Mouse (Mus musculus): ENCODE results near the gene Oxld1. TPM values are rescaled to one million over a fixed set of nuclear protein-coding genes. Genes with fewer than 3 reads are reported as not detected.

The Oxld1 gene
- polyA plus RNA-seq (2021): 14.4 TPM

DNA sequence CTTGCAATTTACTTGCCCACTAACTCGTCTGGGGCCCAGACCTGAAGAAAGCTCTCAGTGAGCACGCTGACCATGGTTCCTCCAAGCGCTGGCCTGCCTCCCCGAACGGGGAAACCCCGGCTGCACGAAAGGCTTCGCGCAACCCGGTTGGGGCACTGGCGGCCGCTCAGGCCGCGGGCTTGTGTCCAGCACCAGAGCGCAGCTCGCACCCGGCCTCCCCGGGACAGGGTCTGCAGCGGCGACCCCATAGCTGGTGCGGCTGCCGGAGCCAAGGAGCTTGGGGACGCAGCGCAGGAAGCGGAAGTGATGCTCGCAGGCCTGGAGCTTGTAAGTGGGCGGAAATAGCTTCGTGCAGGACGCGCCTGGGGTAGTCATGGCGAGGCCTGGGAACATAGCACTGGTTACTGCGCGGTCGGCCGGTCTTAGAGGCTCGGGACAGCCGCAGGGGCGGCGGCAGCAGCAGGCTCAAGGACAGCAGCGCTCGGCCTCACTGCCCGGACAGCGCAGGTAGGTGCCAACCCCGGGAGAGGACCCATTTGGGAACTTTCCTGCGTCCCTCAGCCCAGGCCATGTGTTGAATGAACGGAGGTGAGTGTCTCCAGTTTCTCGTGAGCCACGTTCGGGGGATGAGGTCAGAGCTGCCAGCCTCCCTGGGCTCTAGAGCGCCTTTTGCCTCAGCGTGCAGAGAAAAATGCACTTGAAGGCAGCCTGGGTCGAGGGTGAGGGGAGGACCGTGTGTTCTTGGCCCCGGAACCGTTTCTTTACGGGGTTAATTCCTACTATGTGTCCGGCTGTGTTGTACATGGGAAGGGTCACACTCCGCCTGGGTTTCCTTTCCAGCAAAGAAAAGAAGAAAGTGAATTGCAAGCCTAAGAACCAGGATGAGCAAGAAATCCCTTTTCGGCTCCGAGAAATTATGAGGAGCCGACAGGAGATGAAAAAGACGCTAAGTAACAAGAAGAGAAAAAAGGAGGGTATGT is at the start of gene Oxld1, which contains the start of gene Ccdc137:
Oxld1 (minus strand) TSS at position 297 of the 980 bp plus-strand sequence.
Ccdc137 (plus strand) TSS at position 344 of the 980 bp plus-strand sequence.
- ChIA-PET POLR2A (interaction anchor here (0.6 to 2.0 kb wide), 4 partner anchors 9 to 67 kb away, joined by 3 to 7 read pairs (median 6); partner anchors contain the start of genes Arl16, Mrpl12 and Nploc4), CTCF (interaction anchor here (0.8 to 1.4 kb wide), 2 partner anchors 9 kb away, joined by 4 read pairs; partner anchors contain the start of gene Arl16)
- no peaks in the 10 kb centered on the region for H3K27me3 ChIP-seq
- in situ Hi-C loops (cut with MboI; ENCODE audit: low pct_unique_long_range_greater_than_20kb): no loop called here
- no peak for TF ChIP-seq CTCF (IDR thresholded peaks at IDR 0.05)
- peak; percentile 84 for ATAC-seq
- no peak for DNase-seq (ENCODE audit: low read depth, low spot score)

GRCm38 (mm10) chr11:120506899-120507298 is 49.0 kb upstream of the Oxld1 start:
- DNase-seq (ENCODE audit: low read depth, low spot score) (no peak), ATAC-seq (no peak)
- no peaks in the 10 kb centered on the region for H3K27me3 ChIP-seq
- in situ Hi-C loops (cut with MboI; ENCODE audit: low pct_unique_long_range_greater_than_20kb): no loop called here
- POLR2A ChIA-PET: no interaction called here
- no peak for TF ChIP-seq CTCF (IDR thresholded peaks at IDR 0.05)
- CTCF ChIA-PET: interaction anchor here (1.1 to 4.2 kb wide), 3 partner anchors 8 to 16 kb away, joined by 3 to 26 read pairs (median 3); partner anchors contain the start of gene Slc25a10

- ChIA-PET POLR2A (no interaction called here), CTCF (interaction anchor here (1.1 to 4.2 kb wide), 2 partner anchors 10 to 15 kb away, joined by 3 to 26 read pairs; partner anchors contain the start of gene Slc25a10)
- no peak for TF ChIP-seq CTCF (IDR thresholded peaks at IDR 0.05)
- DNase-seq (ENCODE audit: low read depth, low spot score) (no peak), ATAC-seq (no peak)
- in situ Hi-C loops (cut with MboI; ENCODE audit: low pct_unique_long_range_greater_than_20kb): no loop called here
- H3K27me3 ChIP-seq: no peaks in the 10 kb centered on the region
These were observed 47.8 kb upstream of the Oxld1 start for GRCm38 (mm10) chr11:120505661-120506060.

GRCm38 (mm10) chr11:120501701-120502100 is 43.8 kb upstream of the Oxld1 start:
- no peak for DNase-seq (ENCODE audit: low read depth, low spot score)
- no peak for ATAC-seq
- POLR2A ChIA-PET: interaction anchor here (0.6 to 1.8 kb wide), 2 partner anchors 10 to 13 kb away, joined by 3 to 4 read pairs; partner anchors contain the start of gene Slc25a10
- no peaks in the 10 kb centered on the region for H3K27me3 ChIP-seq
- no peak for TF ChIP-seq CTCF (IDR thresholded peaks at IDR 0.05)
- in situ Hi-C loops (cut with MboI; ENCODE audit: low pct_unique_long_range_greater_than_20kb): no loop called here
- CTCF ChIA-PET: interaction anchor here (1.9 kb wide), 1 partner anchor 12 kb away, joined by 8 read pairs; no protein-coding TSS in a partner anchor

DNA sequence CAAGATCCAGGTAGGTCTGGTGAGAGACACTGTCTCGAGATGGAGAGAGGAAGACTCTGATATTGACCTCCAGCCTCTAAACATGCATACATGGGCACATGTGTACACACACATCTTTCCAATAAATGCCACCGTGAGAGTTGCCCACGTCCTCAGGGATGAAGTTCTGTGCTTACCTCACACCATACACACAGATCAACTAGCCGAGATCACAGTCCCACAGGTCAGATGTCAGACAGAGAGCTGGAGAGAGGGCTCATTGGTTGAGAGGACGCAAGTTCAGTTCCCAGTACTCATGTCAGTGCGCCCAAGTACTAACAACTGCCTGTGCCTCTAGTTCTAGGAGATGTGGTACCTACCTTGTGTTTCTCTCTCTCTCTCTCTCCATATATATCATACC is 43.1 kb upstream of the Oxld1 start:
- TF ChIP-seq CTCF (IDR thresholded peaks at IDR 0.05): no peak

DNA sequence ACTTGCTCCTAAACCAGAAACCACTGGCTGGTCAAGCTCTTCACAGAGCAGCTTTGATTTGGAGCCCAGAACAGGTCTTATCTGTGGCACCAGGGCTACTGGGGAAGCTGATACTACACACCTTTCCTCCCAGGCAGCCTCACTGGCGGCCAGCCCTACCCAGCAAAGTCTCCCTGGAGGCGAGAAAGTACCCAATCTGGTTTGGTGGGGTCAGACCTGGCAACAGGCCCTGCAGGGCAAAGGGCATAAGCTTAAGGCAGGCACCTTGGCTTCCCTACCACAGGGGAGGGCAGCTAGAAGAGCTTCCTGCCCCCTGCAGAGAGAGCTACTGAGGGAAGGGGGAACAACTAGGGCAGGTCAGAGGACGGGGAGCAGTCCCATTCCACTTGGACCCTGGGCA is 42.5 kb upstream of the Oxld1 start:
- POLR2A ChIA-PET: interaction anchor here (0.6 to 1.8 kb wide), 2 partner anchors 8 to 297 kb away, joined by 3 to 4 read pairs; partner anchors contain the start of gene Slc25a10
- no peak for TF ChIP-seq CTCF (IDR thresholded peaks at IDR 0.05)
- H3K27me3 ChIP-seq: no peaks in the 10 kb centered on the region
- in situ Hi-C loops (cut with MboI; ENCODE audit: low pct_unique_long_range_greater_than_20kb): no loop called here
- CTCF ChIA-PET: interaction anchor here (1.2 kb wide), 1 partner anchor 11 kb away, joined by 3 read pairs; no protein-coding TSS in a partner anchor
- DNase-seq (ENCODE audit: low read depth, low spot score) (no peak), ATAC-seq (no peak)

More for the DNA sequence above, 43.1 kb upstream of the Oxld1 start:
- no peaks in the 10 kb centered on the region for H3K27me3 ChIP-seq
- ChIA-PET CTCF (interaction anchor here (1.2 kb wide), 1 partner anchor 11 kb away, joined by 3 read pairs; no protein-coding TSS in a partner anchor), POLR2A (interaction anchor here (0.6 to 1.8 kb wide), 2 partner anchors 9 to 14 kb away, joined by 3 to 4 read pairs; partner anchors contain the start of gene Slc25a10)
- DNase-seq (ENCODE audit: low read depth, low spot score): no peak
- in situ Hi-C loops (cut with MboI; ENCODE audit: low pct_unique_long_range_greater_than_20kb): no loop called here
- no peak for ATAC-seq

DNA sequence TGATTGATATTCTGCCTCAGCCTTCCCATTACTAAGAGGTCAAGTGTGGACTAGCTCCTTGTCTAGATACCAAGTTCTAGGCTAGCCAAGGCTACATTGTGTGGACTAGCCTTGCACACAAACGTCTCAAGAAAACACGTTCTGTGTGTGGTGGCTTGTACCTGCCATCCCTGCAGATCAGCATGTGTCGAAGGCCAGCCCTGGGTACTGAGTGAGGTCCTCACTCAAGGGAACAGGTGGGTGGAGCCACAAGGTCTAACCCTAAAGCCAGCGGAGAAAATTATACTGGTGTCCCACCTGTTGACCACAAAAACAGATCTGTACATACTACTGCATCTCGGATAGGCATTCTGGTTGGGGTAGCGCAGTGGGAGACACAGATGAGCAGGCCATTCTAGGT is 42.0 kb upstream of the Oxld1 start:
- TF ChIP-seq CTCF (IDR thresholded peaks at IDR 0.05): no peak
- in situ Hi-C loops (cut with MboI; ENCODE audit: low pct_unique_long_range_greater_than_20kb): no loop called here
- DNase-seq (ENCODE audit: low read depth, low spot score) (no peak), ATAC-seq (no peak)
- no peaks in the 10 kb centered on the region for H3K27me3 ChIP-seq
- CTCF ChIA-PET: interaction anchor here (1.2 kb wide), 1 partner anchor 10 kb away, joined by 3 read pairs; no protein-coding TSS in a partner anchor
- POLR2A ChIA-PET: interaction anchor here (0.6 to 1.8 kb wide), 2 partner anchors 8 to 297 kb away, joined by 3 to 4 read pairs; partner anchors contain the start of gene Slc25a10

DNA sequence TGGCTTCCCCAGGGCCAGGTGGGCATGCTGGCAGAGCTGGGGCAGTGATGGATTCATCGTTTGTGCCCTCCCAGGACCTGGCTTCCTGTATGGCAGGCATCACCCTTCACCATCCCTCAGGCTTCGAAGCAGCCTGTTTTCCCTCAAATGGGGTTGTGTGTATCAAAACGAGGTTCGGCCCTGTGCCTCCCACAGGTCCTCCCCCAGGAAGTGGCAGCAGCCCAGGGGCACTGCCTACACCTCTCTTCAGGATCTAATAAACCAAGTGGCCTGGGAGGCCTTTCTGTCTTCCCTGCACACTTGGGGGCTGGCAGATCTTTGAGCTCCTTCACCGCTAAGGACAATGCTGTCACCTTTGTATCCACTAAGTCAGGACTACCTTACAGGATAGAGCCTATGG is 41.0 kb upstream of the Oxld1 start:
- no peak for TF ChIP-seq CTCF (IDR thresholded peaks at IDR 0.05)
- no peak for DNase-seq (ENCODE audit: low read depth, low spot score)
- in situ Hi-C loops (cut with MboI; ENCODE audit: low pct_unique_long_range_greater_than_20kb): no loop called here

GRCm38 (mm10) chr11:120498226-120498625 is 40.4 kb upstream of the Oxld1 start:
- no peak for TF ChIP-seq CTCF (IDR thresholded peaks at IDR 0.05)
- ATAC-seq (no peak), DNase-seq (ENCODE audit: low read depth, low spot score) (no peak)
- CTCF ChIA-PET: interaction anchor here (1.1 kb wide), 1 partner anchor 9 kb away, joined by 3 read pairs; no protein-coding TSS in a partner anchor
- no peaks in the 10 kb centered on the region for H3K27me3 ChIP-seq
- POLR2A ChIA-PET: no interaction called here
- in situ Hi-C loops (cut with MboI; ENCODE audit: low pct_unique_long_range_greater_than_20kb): no loop called here

More for the DNA sequence above, 41.0 kb upstream of the Oxld1 start:
- CTCF ChIA-PET: no interaction called here
- H3K27me3 ChIP-seq: no peaks in the 10 kb centered on the region
- ATAC-seq: no peak
- POLR2A ChIA-PET: no interaction called here

DNA sequence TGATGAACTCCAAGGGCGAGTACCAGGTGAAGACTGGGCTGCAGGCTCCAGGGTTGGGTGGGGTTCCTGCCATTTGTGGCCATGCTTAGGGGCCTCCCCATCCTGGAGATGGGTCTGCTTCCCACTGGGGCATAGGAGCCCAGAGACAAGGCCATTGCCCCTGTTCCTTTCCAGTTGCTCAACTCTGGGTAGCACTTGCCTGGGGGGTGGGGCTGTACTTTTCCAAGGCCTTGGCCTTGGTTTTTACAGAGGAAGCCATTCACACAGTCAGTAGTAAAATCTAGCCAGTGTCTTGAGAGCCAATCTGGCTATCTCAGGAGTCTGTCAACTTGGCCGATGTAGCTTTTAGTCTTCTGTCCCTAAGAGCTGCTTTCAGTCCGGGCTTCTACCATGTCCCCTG is 39.6 kb upstream of the Oxld1 start:
- CTCF ChIA-PET: interaction anchor here (1.1 kb wide), 1 partner anchor 8 kb away, joined by 3 read pairs; no protein-coding TSS in a partner anchor
- DNase-seq (ENCODE audit: low read depth, low spot score) (no peak), ATAC-seq (no peak)
- in situ Hi-C loops (cut with MboI; ENCODE audit: low pct_unique_long_range_greater_than_20kb): no loop called here
- TF ChIP-seq CTCF (IDR thresholded peaks at IDR 0.05): no peak
- H3K27me3 ChIP-seq: no peaks in the 10 kb centered on the region
- POLR2A ChIA-PET: interaction anchor here (0.6 kb wide), 1 partner anchor 89 kb away, joined by 3 read pairs; no protein-coding TSS in a partner anchor

All from Patski (cell line).